9 mouse cellular contexts compared by ENCODE assay signal in genomic region chr11:32105750-32106646, GRCm38 (mm10).
A peak's percentile ranks its signal among the peaks of the same experiment; 100 is the strongest.
DNase-seq lines count a peak whose midpoint lies in the region; ATAC-seq and TF ChIP-seq lines count a peak whose summit lies in the region.
"Had no signal": no experiment of that assay in that cellular context is flagged by ENCODE, and none has a peak within 500 bp of the region (broad histone marks: within the 10 kb centered on the region; RNA-seq: fewer than 3 reads in every experiment).

No protein-coding gene starts in this region.

- DNase-seq in layer of hippocampus, adult 2 months (ENCODE audit: low spot score in 2 of 2): no peak
- DNase-seq in layer of hippocampus, postnatal 25 days (ENCODE audit: extremely low spot score in 1 of 2, low spot score in 1 of 2): no peak
- peak; percentile 71 for DNase-seq in forebrain, embryonic 14.5 days (ENCODE audit: low spot score)
- peak; percentile 65 to 82 for DNase-seq in thymus, postnatal 36 days
- DNase-seq in cerebellum, adult 2 months: no peak
- no peak for DNase-seq in adrenal gland, adult 18-20 months (ENCODE audit: low spot score in 2 of 2)
- no peak for DNase-seq in frontal cortex, postnatal 14 days (ENCODE audit: low spot score in 2 of 2)

- peak; percentile 55 for TF ChIP-seq CTCF in layer of hippocampus, adult 2 months (conservative IDR thresholded peaks at IDR 0.05)
- no peak for TF ChIP-seq CTCF in cerebellum, adult 2 months (IDR thresholded peaks at IDR 0.05; ENCODE audit: borderline replicate concordance, insufficient read depth, low read depth, low read length)

- TF ChIP-seq POLR2A in cerebellum, adult 2 months (IDR thresholded peaks at IDR 0.05; ENCODE audit: borderline replicate concordance, insufficient read depth, low read length): no peak

- H3K27me3 ChIP-seq in forebrain, embryonic 14.5 days (replicated peaks; ENCODE audit: control insufficient read depth, insufficient read depth, low read length): no peaks in the 10 kb centered on the region
- H3K27me3 ChIP-seq in midbrain, embryonic 12.5 days: no peaks in the 10 kb centered on the region
- H3K27me3 ChIP-seq in cerebellum, adult 2 months (ENCODE audit: control insufficient read depth, insufficient read depth, low read length): no peaks in the 10 kb centered on the region
- H3K27me3 ChIP-seq: lung, embryonic 15.5 days had no signal

- H3K4me1 ChIP-seq in forebrain, embryonic 14.5 days (ENCODE audit: control insufficient read depth, insufficient read depth, low read length): peaks cover 36% of the 10 kb centered on the region
- H3K4me1 ChIP-seq in midbrain, embryonic 12.5 days: peaks cover 44% of the 10 kb centered on the region
- no peaks in the 10 kb centered on the region for H3K4me1 ChIP-seq in cerebellum, adult 2 months (ENCODE audit: control insufficient read depth, insufficient read depth, low read length)

- H3K9me3 ChIP-seq in forebrain, embryonic 14.5 days (replicated peaks; ENCODE audit: control insufficient read depth, low read length): no peaks in the 10 kb centered on the region
- H3K9me3 ChIP-seq in midbrain, embryonic 12.5 days: no peaks in the 10 kb centered on the region
- H3K9me3 ChIP-seq: lung, embryonic 15.5 days had no signal

- no peak overlapping the region for H3K27ac ChIP-seq in layer of hippocampus, adult 2 months
- peak overlapping the region; percentile 66 for H3K27ac ChIP-seq in forebrain, embryonic 14.5 days (ENCODE audit: low read depth, low read length)
- H3K27ac ChIP-seq in midbrain, embryonic 12.5 days (replicated peaks): peak overlapping the region; percentile 72
- no peak overlapping the region for H3K27ac ChIP-seq in cerebellum, adult 2 months (ENCODE audit: insufficient read depth, low read length)
- H3K27ac ChIP-seq: lung, embryonic 15.5 days had no signal

- no peaks in the 10 kb centered on the region for H3K36me3 ChIP-seq in forebrain, embryonic 14.5 days (ENCODE audit: control insufficient read depth, insufficient read depth, low read length)
- H3K36me3 ChIP-seq in midbrain, embryonic 12.5 days: no peaks in the 10 kb centered on the region
- H3K36me3 ChIP-seq: lung, embryonic 15.5 days had no signal

- no peak overlapping the region for H3K4me2 ChIP-seq in forebrain, embryonic 14.5 days (ENCODE audit: low read length)
- no peak overlapping the region for H3K4me2 ChIP-seq in midbrain, embryonic 12.5 days (replicated peaks)
- H3K4me2 ChIP-seq: lung, embryonic 15.5 days had no signal

- no peak overlapping the region for H3K4me3 ChIP-seq in layer of hippocampus, adult 2 months
- no peak overlapping the region for H3K4me3 ChIP-seq in forebrain, embryonic 14.5 days (ENCODE audit: low read depth, low read length)
- H3K4me3 ChIP-seq in midbrain, embryonic 12.5 days: no peak overlapping the region
- no peak overlapping the region for H3K4me3 ChIP-seq in cerebellum, adult 2 months (replicated peaks; ENCODE audit: insufficient read depth, low read depth, low read length)
- H3K4me3 ChIP-seq: lung, embryonic 15.5 days had no signal

- no peak overlapping the region for H3K9ac ChIP-seq in forebrain, embryonic 14.5 days (ENCODE audit: low read length)
- H3K9ac ChIP-seq in midbrain, embryonic 12.5 days (replicated peaks): 0 out of 2 replicates have a peak overlapping the region, but pooled peaks have one; percentile 31
- H3K9ac ChIP-seq: lung, embryonic 15.5 days had no signal

- 32% methylated on average over 10 of the region's 10 CpGs for WGBS in forebrain, embryonic 14.5 days
- WGBS in midbrain, embryonic 12.5 days: 28% methylated on average over 10 of the region's 10 CpGs
- 45% methylated on average over 10 of the region's 10 CpGs for WGBS in cerebellum, adult 2 months

- ATAC-seq in forebrain, embryonic 14.5 days: peak; percentile 64
- peak; percentile 52; the same call in 1 of the 2 replicates for ATAC-seq in midbrain, embryonic 12.5 days (ENCODE audit: low FRiP score, low read depth)

Comparison
In these comparisons a context has a peak if more than half of its experiments do, and no peak if none do; other contexts are left out.
1. DNase-seq: peak in forebrain, embryonic 14.5 days (single experiment) and thymus, postnatal 36 days (2 of 2); none in layer of hippocampus, adult 2 months (0 of 2), layer of hippocampus, postnatal 25 days (0 of 2), cerebellum, adult 2 months (0 of 2), adrenal gland, adult 18-20 months (0 of 2) and frontal cortex, postnatal 14 days (0 of 2).
2. H3K27ac ChIP-seq: peak in forebrain, embryonic 14.5 days (single experiment) and midbrain, embryonic 12.5 days (single experiment); none in layer of hippocampus, adult 2 months (single experiment) and cerebellum, adult 2 months (single experiment).